Mouse (Mus musculus) ovary, adult 18-20 months (tissue): ENCODE measurements around the gene Gal3st2b.
"Not testable (repeated sequence)": the region's sequence is repeated elsewhere in the genome, so short reads cannot be mapped to it uniquely, and the experiment has no call there.

Source experiments
- DNase-seq: peaks from one replicate; pipeline ENCODE4 v3.0.0; 2022; ENCODE audit warnings: low spot score, mixed read lengths

The Gal3st2b gene

GRCm38 (mm10) chr1:93918011-93918410 is at the start of gene Gal3st2b:
Gal3st2b (plus strand) TSS chr1:93918311.
- not testable (repeated sequence) for DNase-seq

GRCm38 (mm10) chr1:93871594-93872105 is 46.5 kb upstream of the Gal3st2b start:
- DNase-seq, result not testable (repeated sequence)

DNA sequence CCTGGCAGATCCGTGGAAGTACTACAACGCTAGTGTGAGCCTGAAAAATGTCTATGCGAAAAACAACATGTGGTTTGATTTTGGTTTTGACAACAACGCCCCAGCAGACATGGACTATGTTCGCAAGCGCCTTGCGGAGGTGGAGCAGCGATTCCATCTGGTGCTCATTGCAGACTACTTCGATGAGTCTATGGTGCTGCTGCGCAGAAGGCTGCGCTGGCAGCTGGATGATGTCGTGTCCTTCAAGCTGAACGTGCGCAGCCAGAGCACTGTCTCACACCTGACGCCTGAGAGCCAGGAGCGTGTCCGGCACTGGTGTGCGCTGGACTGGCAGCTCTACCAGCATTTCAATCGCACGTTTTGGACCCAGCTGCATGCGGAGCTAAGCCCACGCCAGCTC is 43.7 kb upstream of the Gal3st2b start:
- DNase-seq, result not testable (repeated sequence)

- DNase-seq, result not testable (repeated sequence)
Observed at GRCm38 (mm10) chr1:93881778-93882177, 36.3 kb upstream of the Gal3st2b start.

GRCm38 (mm10) chr1:93890936-93891335 is 27.2 kb upstream of the Gal3st2b start:
- not testable (repeated sequence) for DNase-seq

- not testable (repeated sequence) for DNase-seq
Observed at GRCm38 (mm10) chr1:93897395-93897794, 20.7 kb upstream of the Gal3st2b start.

DNA sequence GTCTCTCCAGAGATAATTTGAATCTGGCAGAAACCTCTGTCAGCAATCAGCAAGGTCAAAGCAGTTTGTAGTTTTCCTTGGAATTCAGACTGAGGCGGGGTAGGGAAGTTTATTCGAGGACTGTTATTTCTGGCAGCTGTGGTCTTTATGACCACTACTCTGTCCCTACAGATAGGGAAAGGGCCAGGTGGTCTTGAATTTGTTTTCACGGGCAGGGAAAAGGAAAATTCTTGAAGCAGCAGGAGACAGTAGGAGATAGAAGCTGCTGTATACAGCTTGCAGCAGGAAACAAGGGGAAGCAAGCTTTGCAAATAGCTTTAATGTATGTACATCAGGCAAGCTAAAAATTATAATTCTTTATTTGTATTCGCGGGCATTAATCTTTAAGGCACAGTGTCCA is 16.8 kb upstream of the Gal3st2b start:
- peak; percentile 62 for DNase-seq

- DNase-seq, result not testable (repeated sequence)
Observed at GRCm38 (mm10) chr1:93906690-93907089, 11.4 kb upstream of the Gal3st2b start.

DNA sequence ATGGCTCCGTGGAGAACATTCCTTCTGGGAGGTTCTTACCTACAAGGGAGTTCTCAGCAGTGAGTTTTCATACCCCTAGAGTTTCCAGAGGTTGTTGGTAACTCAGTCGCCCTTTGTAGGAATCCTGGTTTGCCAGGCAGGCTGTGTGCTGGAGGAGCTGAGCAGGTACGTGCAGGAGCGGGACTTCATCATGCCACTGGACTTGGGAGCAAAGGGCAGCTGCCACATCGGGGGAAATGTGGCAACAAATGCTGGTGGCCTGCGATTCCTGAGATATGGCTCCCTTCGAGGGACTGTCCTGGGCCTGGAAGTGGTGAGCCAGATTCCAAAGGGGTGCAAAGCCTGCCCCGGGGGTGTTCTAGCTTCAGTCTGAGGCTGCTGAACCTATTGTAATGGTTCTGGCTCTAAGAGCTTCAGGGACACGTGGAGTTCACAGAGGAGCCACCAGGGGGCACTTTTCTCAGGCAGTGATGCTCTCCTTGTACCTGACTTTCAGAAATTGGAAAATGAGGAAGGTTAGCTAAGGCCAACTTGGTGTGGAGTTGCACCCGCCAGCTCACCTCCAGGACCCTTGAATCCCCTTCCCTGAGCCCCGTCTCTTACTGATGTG is 9.0 kb upstream of the Gal3st2b start:
- not testable (repeated sequence) for DNase-seq

- DNase-seq, result not testable (repeated sequence)
Observed at GRCm38 (mm10) chr1:93911877-93912276, 6.2 kb upstream of the Gal3st2b start.

DNA sequence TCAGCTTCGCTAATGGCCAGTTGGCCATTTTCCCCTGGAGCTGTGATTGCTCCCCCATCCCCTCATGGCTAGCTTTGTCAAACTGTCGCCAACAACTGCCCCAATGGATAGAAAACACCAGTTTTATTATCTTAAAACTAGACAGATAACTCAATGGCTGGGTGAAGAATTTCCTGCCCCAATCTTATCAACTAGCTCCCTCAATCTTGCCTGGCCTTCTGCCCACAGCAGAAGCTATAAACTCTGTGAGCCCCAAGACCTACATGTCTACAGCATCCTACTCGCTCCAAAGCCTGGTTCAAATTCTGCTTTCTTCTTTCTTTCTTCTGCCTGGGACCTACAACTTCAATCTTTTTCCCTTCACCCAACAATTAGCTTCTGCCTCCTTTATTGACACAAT is 951 bp upstream of the Gal3st2b start:
- not testable (repeated sequence) for DNase-seq

- not testable (repeated sequence) for DNase-seq
Observed at GRCm38 (mm10) chr1:93918775-93919174, 664 bp downstream of the Gal3st2b start.

DNA sequence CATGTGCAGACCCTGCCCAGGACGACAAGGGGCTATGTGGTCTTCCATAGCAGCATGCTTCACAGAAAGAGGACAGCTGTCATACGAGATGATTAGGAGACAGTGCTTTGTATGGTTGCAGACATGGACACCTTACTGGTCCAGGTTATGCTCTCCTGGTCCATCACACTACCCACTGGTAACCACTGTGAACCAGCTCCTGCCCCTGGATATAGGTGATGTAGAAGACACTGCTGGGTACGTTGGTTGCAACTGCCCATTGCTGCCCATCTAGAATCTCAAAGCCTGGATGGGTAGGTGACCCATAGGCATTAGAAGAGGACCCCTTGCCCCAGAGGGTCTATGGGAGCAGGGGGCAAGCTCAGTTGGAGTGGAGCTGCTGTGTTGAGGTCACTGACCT is 1.2 kb downstream of the Gal3st2b start:
- DNase-seq, result not testable (repeated sequence)

- not testable (repeated sequence) for DNase-seq
Observed at GRCm38 (mm10) chr1:93922609-93923008, 4.5 kb downstream of the Gal3st2b start.

GRCm38 (mm10) chr1:93923098-93923497 is 5.0 kb downstream of the Gal3st2b start:
- not testable (repeated sequence) for DNase-seq

DNA sequence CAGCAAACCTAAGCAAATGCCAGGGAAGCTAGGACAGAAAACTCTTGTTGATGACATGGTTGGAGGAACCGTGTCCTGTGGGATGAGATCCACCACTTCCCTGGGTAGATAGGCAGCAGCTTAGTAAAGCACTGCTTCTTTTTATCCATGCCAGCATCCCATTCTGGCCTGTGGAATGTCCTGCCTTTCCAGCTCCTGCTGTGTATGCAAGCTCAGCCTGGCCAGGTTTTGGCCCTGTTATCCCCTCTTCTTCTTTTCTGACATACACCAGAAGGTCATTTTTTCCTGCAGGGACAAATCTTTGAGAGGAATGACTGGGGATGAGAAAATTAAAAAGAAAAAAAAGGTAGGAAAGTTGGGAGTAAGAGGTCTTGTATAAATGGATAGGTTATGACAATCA is 17.3 kb downstream of the Gal3st2b start:
- DNase-seq, result not testable (repeated sequence)

- not testable (repeated sequence) for DNase-seq
Observed at GRCm38 (mm10) chr1:93937807-93938206, 19.7 kb downstream of the Gal3st2b start.

DNA sequence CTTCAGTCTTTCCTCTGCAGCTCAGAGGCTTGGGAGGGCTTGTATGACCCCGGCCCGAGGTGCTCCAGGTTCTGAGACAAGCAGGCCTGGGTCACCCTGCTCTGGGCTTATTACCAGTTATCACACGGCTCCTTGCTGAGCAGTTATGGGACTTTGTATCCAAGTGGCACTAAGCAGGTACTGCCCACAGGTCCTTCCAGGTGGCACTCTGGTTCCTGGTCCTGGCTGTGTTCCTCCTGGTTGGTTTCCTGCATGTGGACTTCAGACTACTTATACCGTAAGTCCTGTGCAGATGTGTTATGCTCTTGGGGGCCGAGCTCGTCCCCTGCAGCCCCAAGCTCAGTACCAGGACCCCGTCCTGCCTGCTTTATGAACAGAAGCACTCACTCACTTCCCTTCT is 20.3 kb downstream of the Gal3st2b start:
- not testable (repeated sequence) for DNase-seq

DNA sequence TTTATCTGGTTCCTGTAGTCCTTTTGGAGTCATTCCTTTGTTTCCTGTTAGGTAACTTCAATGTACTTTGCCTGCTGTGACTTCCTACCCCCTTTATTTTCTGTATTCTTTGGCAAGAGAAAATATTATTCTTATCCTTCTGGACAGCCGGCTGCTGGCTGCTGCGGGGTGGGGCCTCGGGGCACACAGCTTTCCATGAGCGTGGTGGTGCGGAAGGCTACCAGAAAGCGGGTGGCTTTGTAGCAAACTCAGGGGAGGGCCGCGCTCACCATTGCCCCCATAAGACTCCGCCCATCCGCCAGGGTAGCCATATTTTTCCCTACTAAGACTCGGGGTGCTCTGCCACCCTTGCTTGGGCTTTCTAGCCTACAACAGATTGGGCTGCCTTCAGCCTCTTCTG is 31.0 kb downstream of the Gal3st2b start:
- not testable (repeated sequence) for DNase-seq

DNA sequence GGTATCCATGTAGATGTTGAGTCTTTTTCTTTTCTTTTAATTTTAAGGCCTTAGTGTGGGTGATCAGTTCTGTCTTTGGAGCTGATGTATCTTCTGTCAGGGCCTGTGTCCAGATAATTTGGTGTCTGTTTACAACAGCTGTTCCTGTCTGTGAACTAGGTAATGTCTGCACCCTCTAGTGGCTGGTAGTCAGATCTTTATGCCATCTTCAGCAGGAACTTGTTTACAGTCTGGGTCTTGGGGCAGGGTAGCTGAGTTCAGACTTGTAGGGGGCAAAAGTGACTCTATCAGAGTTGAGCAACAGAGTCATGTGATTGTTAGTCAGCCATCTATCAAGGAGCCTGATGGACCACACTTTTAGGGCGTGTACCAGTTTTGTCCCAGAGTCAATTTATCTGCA is 48.4 kb downstream of the Gal3st2b start:
- DNase-seq, result not testable (repeated sequence)

GRCm38 (mm10) chr1:93970380-93970779 is 52.3 kb downstream of the Gal3st2b start:
- not testable (repeated sequence) for DNase-seq

- not testable (repeated sequence) for DNase-seq
Observed at GRCm38 (mm10) chr1:93970797-93971196, 52.7 kb downstream of the Gal3st2b start.

- DNase-seq, result not testable (repeated sequence)
Observed at GRCm38 (mm10) chr1:93975764-93976163, 57.7 kb downstream of the Gal3st2b start.

- DNase-seq, result not testable (repeated sequence)
Observed at GRCm38 (mm10) chr1:93978287-93978686, 60.2 kb downstream of the Gal3st2b start.
